In genomic region chr2:88356304-88356703, GRCm38 (mm10) we compare ENCODE assay signal across 11 mouse cellular contexts. TPM values are rescaled to one million over a fixed set of nuclear protein-coding genes. Genes with fewer than 3 reads are reported as not detected.
DNase-seq lines count a peak whose midpoint lies in the region; ATAC-seq and TF ChIP-seq lines count a peak whose summit lies in the region.
"Had no signal": no experiment of that assay in that cellular context is flagged by ENCODE, and none has a peak within 500 bp of the region (broad histone marks: within the 10 kb centered on the region; RNA-seq: fewer than 3 reads in every experiment).

No protein-coding gene starts in this region.

- H3K27ac ChIP-seq in lung, postnatal 0 days (ENCODE audit: low read length) = no peak overlapping the region
- H3K27ac ChIP-seq in hindbrain, embryonic 14.5 days = no peak overlapping the region
- H3K27ac ChIP-seq in stomach, postnatal 0 days (replicated peaks) = no peak overlapping the region

- TF ChIP-seq EP300 in lung, postnatal 0 days (IDR thresholded peaks at IDR 0.05) = no peak
- TF ChIP-seq EP300 in stomach, postnatal 0 days (optimal IDR thresholded peaks at IDR 0.05) = no peak

- peak; percentile 7 for DNase-seq in CD4-positive, CD25-positive, alpha-beta regulatory T cell, adult 2 months (ENCODE audit: low read depth, low spot score)
- peak; percentile 47 for DNase-seq in lung, postnatal 0 days (ENCODE audit: low spot score)
- DNase-seq in lung, postnatal 14 days = no peak
- peak; percentile 85 for DNase-seq in hindbrain, embryonic 14.5 days (ENCODE audit: low spot score)
- DNase-seq in stomach, postnatal 0 days (ENCODE audit: low spot score) = no peak
- no peak for DNase-seq in urinary bladder, adult 2 months (ENCODE audit: low spot score)
- DNase-seq: cerebellum, adult 9-11 months had no signal

- no peaks in the 10 kb centered on the region for H3K27me3 ChIP-seq in lung, postnatal 0 days (replicated peaks; ENCODE audit: insufficient read depth, low read length)
- H3K27me3 ChIP-seq in hindbrain, embryonic 14.5 days (ENCODE audit: control insufficient read depth, insufficient read depth, low read length) = no peaks in the 10 kb centered on the region
- no peaks in the 10 kb centered on the region for H3K27me3 ChIP-seq in stomach, postnatal 0 days (ENCODE audit: control insufficient read depth, insufficient read depth, low read length)

- H3K4me2 ChIP-seq in lung, postnatal 0 days (replicated peaks; ENCODE audit: low read depth, low read length) = no peak overlapping the region
- H3K4me2 ChIP-seq in hindbrain, embryonic 14.5 days (replicated peaks) = no peak overlapping the region
- H3K4me2 ChIP-seq in stomach, postnatal 0 days (replicated peaks; ENCODE audit: low read depth) = no peak overlapping the region

- ATAC-seq in CD4-positive, CD25-positive, alpha-beta regulatory T cell, adult 4 months = no peak
- no peak for ATAC-seq in lung, postnatal 0 days
- ATAC-seq in hindbrain, embryonic 14.5 days (ENCODE audit: low FRiP score) = peak; percentile 60; the same call in 1 of the 2 replicates
- ATAC-seq in stomach, postnatal 0 days (ENCODE audit: low FRiP score, low TSS enrichment) = no peak
- ATAC-seq in monocyte, adult 5-6 weeks (replicated peaks; ENCODE audit: insufficient number of reproducible peaks, low FRiP score, low TSS enrichment, poor library complexity, severe bottlenecking) = no peak

- H3K9ac ChIP-seq in lung, postnatal 0 days (replicated peaks; ENCODE audit: low read depth) = no peak overlapping the region
- no peak overlapping the region for H3K9ac ChIP-seq in hindbrain, embryonic 14.5 days
- H3K9ac ChIP-seq in stomach, postnatal 0 days (ENCODE audit: low read length) = no peak overlapping the region

- peak; percentile 48 for TF ChIP-seq CTCF in lung, postnatal 0 days (IDR thresholded peaks at IDR 0.05)
- peak; percentile 78 for TF ChIP-seq CTCF in stomach, postnatal 0 days (IDR thresholded peaks at IDR 0.05; ENCODE audit: low read depth)

- no peaks in the 10 kb centered on the region for H3K4me1 ChIP-seq in lung, postnatal 0 days (ENCODE audit: insufficient read depth, low read depth, low read length)
- H3K4me1 ChIP-seq in hindbrain, embryonic 14.5 days (replicated peaks; ENCODE audit: control insufficient read depth, insufficient read depth, low read length) = no peaks in the 10 kb centered on the region
- no peaks in the 10 kb centered on the region for H3K4me1 ChIP-seq in stomach, postnatal 0 days (replicated peaks; ENCODE audit: control insufficient read depth, insufficient read depth)

- H3K4me3 ChIP-seq in lung, postnatal 0 days (ENCODE audit: low read depth, low read length) = no peak overlapping the region
- no peak overlapping the region for H3K4me3 ChIP-seq in hindbrain, embryonic 14.5 days (replicated peaks; ENCODE audit: low read length)
- H3K4me3 ChIP-seq in stomach, postnatal 0 days (ENCODE audit: low read depth, low read length) = no peak overlapping the region

- 1% methylated on average over 2 of the region's 2 CpGs for WGBS in lung, postnatal 0 days
- 5% methylated on average over 2 of the region's 2 CpGs for WGBS in hindbrain, embryonic 14.5 days
- WGBS in stomach, postnatal 0 days = 0% methylated on average over 2 of the region's 2 CpGs

- H3K9me3 ChIP-seq in lung, postnatal 0 days (ENCODE audit: low read length) = no peaks in the 10 kb centered on the region
- no peaks in the 10 kb centered on the region for H3K9me3 ChIP-seq in hindbrain, embryonic 14.5 days (ENCODE audit: control insufficient read depth, low read length)
- H3K9me3 ChIP-seq in stomach, postnatal 0 days (ENCODE audit: control insufficient read depth, low read length) = no peaks in the 10 kb centered on the region

- H3K36me3 ChIP-seq in lung, postnatal 0 days (ENCODE audit: insufficient read depth, low read length) = no peaks in the 10 kb centered on the region
- no peaks in the 10 kb centered on the region for H3K36me3 ChIP-seq in hindbrain, embryonic 14.5 days (replicated peaks; ENCODE audit: control insufficient read depth, insufficient read depth)
- no peaks in the 10 kb centered on the region for H3K36me3 ChIP-seq in stomach, postnatal 0 days (ENCODE audit: control insufficient read depth, insufficient read depth, low read length)

RNA-seq across cellular contexts. Expression of gene Olfr1177-ps, which starts 10.0 kb away (rescaled TPM):
- polyA plus RNA-seq in CD4-positive, CD25-positive, alpha-beta regulatory T cell, adult 4 months (2017; shearing (Covaris generic)) = not detected
- not detected in 2 replicates for polyA plus RNA-seq in lung, postnatal 0 days (2015; fragmentation: Nextera tagmentation; extraction: Ambion mirVana)
- not detected in 2 replicates for polyA plus RNA-seq in hindbrain, embryonic 14.5 days (2014; fragmentation: Nextera tagmentation; extraction: Ambion mirVana)
- not detected in 2 replicates for polyA plus RNA-seq in stomach, postnatal 0 days (2015; fragmentation: Nextera tagmentation; extraction: Ambion mirVana)
- not detected in 3 replicates for total RNA-seq in monocyte, adult 5-6 weeks (2017)
- polyA plus RNA-seq in urinary bladder, adult 2 months (2012; rRNA removed) = not detected in 2 replicates
- polyA plus RNA-seq: heart, embryonic 14.5 days; liver, embryonic 16.5 days had no signal

RNA-seq across cellular contexts. Expression of gene Olfr1176, which starts 19.8 kb away (rescaled TPM):
- polyA plus RNA-seq in CD4-positive, CD25-positive, alpha-beta regulatory T cell, adult 4 months (2017; shearing (Covaris generic)) = not detected
- not detected in 2 replicates for polyA plus RNA-seq in lung, postnatal 0 days (2015; fragmentation: Nextera tagmentation; extraction: Ambion mirVana)
- not detected in 2 replicates for polyA plus RNA-seq in hindbrain, embryonic 14.5 days (2014; fragmentation: Nextera tagmentation; extraction: Ambion mirVana)
- not detected in 2 replicates for polyA plus RNA-seq in stomach, postnatal 0 days (2015; fragmentation: Nextera tagmentation; extraction: Ambion mirVana)
- total RNA-seq in monocyte, adult 5-6 weeks (2017) = not detected in 3 replicates
- polyA plus RNA-seq in urinary bladder, adult 2 months (2012; rRNA removed) = not detected in 2 replicates
- polyA plus RNA-seq: heart, embryonic 14.5 days; liver, embryonic 16.5 days had no signal

RNA-seq across cellular contexts. Expression of gene Olfr1175-ps, which starts 29.3 kb away (rescaled TPM):
- polyA plus RNA-seq in CD4-positive, CD25-positive, alpha-beta regulatory T cell, adult 4 months (2017; shearing (Covaris generic)) = not detected
- not detected in 2 replicates for polyA plus RNA-seq in lung, postnatal 0 days (2015; fragmentation: Nextera tagmentation; extraction: Ambion mirVana)
- polyA plus RNA-seq in hindbrain, embryonic 14.5 days (2014; fragmentation: Nextera tagmentation; extraction: Ambion mirVana) = not detected in 2 replicates
- polyA plus RNA-seq in stomach, postnatal 0 days (2015; fragmentation: Nextera tagmentation; extraction: Ambion mirVana) = not detected in 2 replicates
- 0.19 TPM in 1 of 3 replicates, not detected in the others for total RNA-seq in monocyte, adult 5-6 weeks (2017)
- polyA plus RNA-seq in urinary bladder, adult 2 months (2012; rRNA removed) = not detected in 2 replicates
- polyA plus RNA-seq: heart, embryonic 14.5 days; liver, embryonic 16.5 days had no signal

RNA-seq across cellular contexts. Expression of gene Olfr1178, which starts 30.6 kb away (rescaled TPM):
- polyA plus RNA-seq in CD4-positive, CD25-positive, alpha-beta regulatory T cell, adult 4 months (2017; shearing (Covaris generic)) = under 1 TPM in 1 of 2 experiments, not detected in 1; 0.17 TPM
- polyA plus RNA-seq in lung, postnatal 0 days (2015; fragmentation: Nextera tagmentation; extraction: Ambion mirVana) = not detected in 2 replicates
- polyA plus RNA-seq in hindbrain, embryonic 14.5 days (2014; fragmentation: Nextera tagmentation; extraction: Ambion mirVana) = not detected in 2 replicates
- polyA plus RNA-seq in stomach, postnatal 0 days (2015; fragmentation: Nextera tagmentation; extraction: Ambion mirVana) = 0.04 TPM in 1 of 2 replicates, not detected in the other
- total RNA-seq in monocyte, adult 5-6 weeks (2017) = not detected in 3 replicates
- not detected in 2 replicates for polyA plus RNA-seq in urinary bladder, adult 2 months (2012; rRNA removed)
- polyA plus RNA-seq: heart, embryonic 14.5 days; liver, embryonic 16.5 days had no signal

RNA-seq across cellular contexts. Expression of gene Olfr1174-ps, which starts 41.4 kb away (rescaled TPM):
- not detected for polyA plus RNA-seq in CD4-positive, CD25-positive, alpha-beta regulatory T cell, adult 4 months (2017; shearing (Covaris generic))
- not detected in 2 replicates for polyA plus RNA-seq in lung, postnatal 0 days (2015; fragmentation: Nextera tagmentation; extraction: Ambion mirVana)
- polyA plus RNA-seq in hindbrain, embryonic 14.5 days (2014; fragmentation: Nextera tagmentation; extraction: Ambion mirVana) = not detected in 2 replicates
- polyA plus RNA-seq in stomach, postnatal 0 days (2015; fragmentation: Nextera tagmentation; extraction: Ambion mirVana) = not detected in 2 replicates
- total RNA-seq in monocyte, adult 5-6 weeks (2017) = not detected in 3 replicates
- polyA plus RNA-seq in urinary bladder, adult 2 months (2012; rRNA removed) = not detected in 2 replicates
- polyA plus RNA-seq: heart, embryonic 14.5 days; liver, embryonic 16.5 days had no signal

Comparison
In these comparisons a context has a peak if more than half of its experiments do, and no peak if none do; other contexts are left out.
1. DNase-seq: peak in CD4-positive, CD25-positive, alpha-beta regulatory T cell, adult 2 months (single experiment), lung, postnatal 0 days (single experiment) and hindbrain, embryonic 14.5 days (single experiment); none in lung, postnatal 14 days (single experiment), stomach, postnatal 0 days (single experiment) and urinary bladder, adult 2 months (single experiment).